Mouse (Mus musculus): ENCODE data around the gene Slc9a5.

Slc9a5 gene

DNA sequence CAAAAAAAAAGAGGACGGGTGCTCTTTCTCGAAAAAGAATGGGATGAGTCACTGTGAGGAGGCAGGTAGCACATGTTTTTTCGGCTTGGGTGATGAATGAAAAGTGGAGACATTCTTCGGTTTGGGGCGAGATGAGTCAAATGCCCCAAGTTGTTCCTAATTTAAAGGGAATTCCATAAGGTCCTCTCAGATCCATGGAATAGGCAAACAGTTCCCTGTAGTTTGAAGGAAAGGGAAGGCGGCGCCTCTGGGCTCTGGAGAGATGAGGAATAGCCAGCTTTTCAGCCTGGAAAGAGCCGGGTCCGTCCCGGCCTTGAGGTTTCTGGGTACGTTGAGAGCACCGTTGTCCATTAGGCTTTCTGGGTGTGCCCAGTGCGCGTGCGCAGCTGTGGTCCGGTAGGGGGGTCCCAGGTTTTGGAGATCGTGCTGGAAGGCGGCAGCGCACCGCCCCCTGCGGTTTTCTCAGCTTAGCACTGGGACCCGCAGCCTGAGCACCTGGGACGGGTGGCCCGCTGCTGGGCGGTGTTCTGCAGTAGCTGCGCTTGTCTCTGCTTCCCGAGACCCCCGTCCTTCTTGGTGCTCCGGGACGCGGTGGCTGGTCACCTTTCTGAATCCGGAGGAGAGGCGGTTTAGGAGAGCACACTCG is at the start of gene Slc9a5:
Slc9a5 (plus strand) TSS at position 394 of the 646 bp plus-strand sequence.
- no peaks in the 10 kb centered on the region for H3K27me3 ChIP-seq (ENCODE audit: control insufficient read depth, insufficient read depth, low read length, poor library complexity, severe bottlenecking)
- peak; percentile 55 for DNase-seq (ENCODE audit: low read depth, low spot score)
- H3K36me3 ChIP-seq (ENCODE audit: control insufficient read depth, insufficient read depth, low read length, poor library complexity, severe bottlenecking), result no peaks in the 10 kb centered on the region

- no peak for DNase-seq (ENCODE audit: low read depth, low spot score)
- Histone ChIP-seq H3K27me3 (ENCODE audit: control insufficient read depth, insufficient read depth, low read length, poor library complexity, severe bottlenecking) (no peaks in the 10 kb centered on the region), H3K36me3 (ENCODE audit: control insufficient read depth, insufficient read depth, low read length, poor library complexity, severe bottlenecking) (peaks cover 12% of the 10 kb centered on the region)
Measured at GRCm38 (mm10) chr8:105299962-105300361, 48.7 kb upstream of the Slc9a5 start.

- Histone ChIP-seq H3K27me3 (ENCODE audit: control insufficient read depth, insufficient read depth, low read length, poor library complexity, severe bottlenecking) (no peaks in the 10 kb centered on the region; the same call in 1 of the 2 replicates), H3K36me3 (ENCODE audit: control insufficient read depth, insufficient read depth, low read length, poor library complexity, severe bottlenecking) (peaks cover 12% of the 10 kb centered on the region)
- DNase-seq (ENCODE audit: low read depth, low spot score), result no peak
Measured at GRCm38 (mm10) chr8:105303396-105303795, 45.2 kb upstream of the Slc9a5 start.

DNA sequence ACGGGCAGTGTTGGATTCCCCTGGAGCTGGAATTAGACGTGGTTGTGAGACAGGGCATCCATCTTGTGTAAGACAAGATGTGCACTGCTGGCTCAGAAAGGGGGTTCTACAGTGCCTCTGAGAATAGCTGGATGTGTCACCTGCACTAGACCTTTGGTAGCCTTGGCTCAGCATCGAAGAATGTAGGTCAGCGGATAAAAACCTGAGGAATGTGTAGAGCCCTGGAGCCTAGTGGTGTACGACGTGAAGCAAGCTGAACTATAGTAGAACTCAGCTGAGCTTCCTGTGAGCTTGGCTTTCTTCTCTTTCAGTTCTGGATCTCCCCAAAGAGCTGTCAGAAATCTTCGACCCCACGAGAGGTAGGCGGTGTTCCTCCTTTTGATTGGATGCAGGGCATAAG is 44.8 kb upstream of the Slc9a5 start:
- no peaks in the 10 kb centered on the region; the same call in 1 of the 2 replicates for H3K27me3 ChIP-seq (ENCODE audit: control insufficient read depth, insufficient read depth, low read length, poor library complexity, severe bottlenecking)
- H3K36me3 ChIP-seq (ENCODE audit: control insufficient read depth, insufficient read depth, low read length, poor library complexity, severe bottlenecking), result peaks cover 13% of the 10 kb centered on the region
- DNase-seq (ENCODE audit: low read depth, low spot score), result no peak

DNA sequence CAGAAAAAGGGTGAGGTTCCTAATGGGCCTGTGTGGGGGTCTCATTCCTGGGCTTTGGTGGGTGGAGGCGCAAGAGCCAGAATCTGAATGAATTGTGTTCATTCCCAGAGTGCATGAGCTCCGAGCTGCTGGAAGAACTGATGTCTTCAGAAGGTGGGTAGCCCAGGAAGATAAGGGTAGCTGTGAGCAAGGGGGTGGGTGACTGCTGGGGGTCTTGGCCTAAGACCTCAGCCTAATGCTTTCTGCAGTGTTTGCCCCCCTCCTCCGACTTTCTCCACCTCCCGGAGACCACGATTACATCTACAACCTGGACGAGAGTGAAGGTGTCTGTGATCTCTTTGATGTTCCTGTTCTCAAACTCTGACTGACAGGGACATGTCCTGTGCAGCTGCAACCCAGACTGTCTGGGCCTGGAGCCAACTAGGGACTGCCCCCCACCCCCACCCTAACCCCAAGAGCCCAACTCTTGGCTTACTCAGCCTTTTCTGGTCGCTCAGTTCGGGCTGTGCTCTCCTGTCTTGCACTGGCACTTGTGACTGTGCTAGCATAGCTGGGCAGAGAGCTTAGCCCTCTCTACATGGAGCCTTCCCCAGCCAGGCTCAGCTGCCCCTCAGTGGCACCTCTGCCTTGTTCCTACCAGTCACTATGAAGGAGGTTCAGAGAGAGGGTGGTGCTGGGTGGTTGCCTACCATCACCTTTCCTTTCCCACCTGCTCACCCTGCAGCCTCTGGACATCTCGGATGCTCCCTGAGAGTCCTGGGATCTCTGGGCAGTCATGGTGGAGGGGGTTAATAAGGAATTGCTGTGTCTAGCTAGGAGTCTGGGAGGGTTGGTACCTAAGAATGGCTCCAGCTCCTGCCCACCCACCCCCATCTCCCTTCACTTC is 44.1 kb upstream of the Slc9a5 start:
- no peak for DNase-seq (ENCODE audit: low read depth, low spot score)
- Histone ChIP-seq H3K27me3 (ENCODE audit: control insufficient read depth, insufficient read depth, low read length, poor library complexity, severe bottlenecking) (no peaks in the 10 kb centered on the region; the same call in 1 of the 2 replicates), H3K36me3 (ENCODE audit: control insufficient read depth, insufficient read depth, low read length, poor library complexity, severe bottlenecking) (peaks cover 15% of the 10 kb centered on the region)

- H3K27me3 ChIP-seq (ENCODE audit: control insufficient read depth, insufficient read depth, low read length, poor library complexity, severe bottlenecking), result no peaks in the 10 kb centered on the region; the same call in 1 of the 2 replicates
- peaks cover 15% of the 10 kb centered on the region for H3K36me3 ChIP-seq (ENCODE audit: control insufficient read depth, insufficient read depth, low read length, poor library complexity, severe bottlenecking)
- DNase-seq (ENCODE audit: low read depth, low spot score), result peak; percentile 28
Measured at GRCm38 (mm10) chr8:105305211-105306145, 43.2 kb upstream of the Slc9a5 start, which contains the start of gene Elmo3. Elmo3 (plus strand) TSS chr8:105305601.

DNA sequence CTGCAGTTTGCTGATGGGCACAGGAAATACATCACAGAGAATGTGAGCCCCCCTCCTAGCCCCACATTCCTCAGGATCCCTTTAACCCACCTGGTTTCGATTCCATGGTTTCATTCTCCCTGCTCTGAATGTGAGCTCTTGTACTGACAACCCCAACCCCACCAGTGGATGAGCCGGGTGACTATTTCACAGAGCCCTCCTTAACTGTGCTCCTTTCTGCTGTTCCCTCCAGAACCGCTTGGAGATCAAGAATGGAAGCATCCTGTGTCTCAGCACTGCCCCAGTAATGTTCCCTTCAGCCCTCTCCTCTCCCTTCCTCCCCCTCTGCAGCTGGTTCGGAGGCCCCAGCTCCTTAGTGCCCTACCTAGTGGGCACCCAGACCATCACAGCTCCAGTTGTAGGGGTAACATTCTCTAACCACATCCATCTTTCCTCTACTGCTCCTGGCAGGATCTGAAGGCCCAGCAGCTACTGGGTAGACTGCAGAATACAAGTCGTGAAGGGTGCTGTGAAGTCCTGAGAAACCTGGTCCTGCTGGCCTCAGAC is 42.4 kb upstream of the Slc9a5 start:
- DNase-seq (ENCODE audit: low read depth, low spot score), result no peak
- Histone ChIP-seq H3K36me3 (ENCODE audit: control insufficient read depth, insufficient read depth, low read length, poor library complexity, severe bottlenecking) (peaks cover 13% of the 10 kb centered on the region), H3K27me3 (ENCODE audit: control insufficient read depth, insufficient read depth, low read length, poor library complexity, severe bottlenecking) (no peaks in the 10 kb centered on the region; the same call in 1 of the 2 replicates)

DNA sequence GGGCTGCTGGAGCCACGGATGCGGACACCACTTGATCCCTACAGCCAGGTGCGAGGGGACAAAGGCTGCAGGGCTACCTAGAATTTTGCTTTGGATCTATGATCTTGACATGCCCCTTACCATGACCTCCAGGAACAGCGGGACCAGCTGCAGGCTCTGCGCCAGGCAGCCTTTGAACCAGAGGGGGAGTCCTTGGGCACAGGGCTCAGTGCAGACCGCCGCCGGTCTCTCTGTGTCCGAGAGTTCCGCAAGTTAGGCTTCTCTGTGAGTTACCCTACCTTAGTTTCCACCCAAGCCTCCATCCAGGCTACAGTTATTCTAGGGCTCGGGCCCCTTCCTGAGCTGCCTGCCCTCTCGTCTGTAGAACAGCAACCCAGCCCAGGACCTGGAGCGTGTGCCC is 41.0 kb upstream of the Slc9a5 start:
- no peaks in the 10 kb centered on the region; the same call in 1 of the 2 replicates for H3K27me3 ChIP-seq (ENCODE audit: control insufficient read depth, insufficient read depth, low read length, poor library complexity, severe bottlenecking)
- DNase-seq (ENCODE audit: low read depth, low spot score), result no peak
- H3K36me3 ChIP-seq (ENCODE audit: control insufficient read depth, insufficient read depth, low read length, poor library complexity, severe bottlenecking), result peaks cover 6% of the 10 kb centered on the region

- no peak for DNase-seq (ENCODE audit: low read depth, low spot score)
- Histone ChIP-seq H3K36me3 (ENCODE audit: control insufficient read depth, insufficient read depth, low read length, poor library complexity, severe bottlenecking) (peaks cover 4% of the 10 kb centered on the region), H3K27me3 (ENCODE audit: control insufficient read depth, insufficient read depth, low read length, poor library complexity, severe bottlenecking) (no peaks in the 10 kb centered on the region; the same call in 1 of the 2 replicates)
Measured at GRCm38 (mm10) chr8:105308428-105308827, 40.2 kb upstream of the Slc9a5 start.

- DNase-seq (ENCODE audit: low read depth, low spot score), result no peak
- Histone ChIP-seq H3K27me3 (ENCODE audit: control insufficient read depth, insufficient read depth, low read length, poor library complexity, severe bottlenecking) (no peaks in the 10 kb centered on the region; the same call in 1 of the 2 replicates), H3K36me3 (ENCODE audit: control insufficient read depth, insufficient read depth, low read length, poor library complexity, severe bottlenecking) (peaks cover 3% of the 10 kb centered on the region)
Measured at GRCm38 (mm10) chr8:105309142-105309847, 39.3 kb upstream of the Slc9a5 start.

- Histone ChIP-seq H3K27me3 (ENCODE audit: control insufficient read depth, insufficient read depth, low read length, poor library complexity, severe bottlenecking) (no peaks in the 10 kb centered on the region; the same call in 1 of the 2 replicates), H3K36me3 (ENCODE audit: control insufficient read depth, insufficient read depth, low read length, poor library complexity, severe bottlenecking) (peaks cover 3% of the 10 kb centered on the region)
- no peak for DNase-seq (ENCODE audit: low read depth, low spot score)
Measured at GRCm38 (mm10) chr8:105310118-105310517, 38.5 kb upstream of the Slc9a5 start.

- no peaks in the 10 kb centered on the region; the same call in 1 of the 2 replicates for H3K27me3 ChIP-seq (ENCODE audit: control insufficient read depth, insufficient read depth, low read length, poor library complexity, severe bottlenecking)
- no peak for DNase-seq (ENCODE audit: low read depth, low spot score)
- H3K36me3 ChIP-seq (ENCODE audit: control insufficient read depth, insufficient read depth, low read length, poor library complexity, severe bottlenecking), result peaks cover 3% of the 10 kb centered on the region
Measured at GRCm38 (mm10) chr8:105311718-105312117, 36.9 kb upstream of the Slc9a5 start.

GRCm38 (mm10) chr8:105312891-105313481 is 35.7 kb upstream of the Slc9a5 start:
- Histone ChIP-seq H3K36me3 (ENCODE audit: control insufficient read depth, insufficient read depth, low read length, poor library complexity, severe bottlenecking) (peaks cover 3% of the 10 kb centered on the region), H3K27me3 (ENCODE audit: control insufficient read depth, insufficient read depth, low read length, poor library complexity, severe bottlenecking) (no peaks in the 10 kb centered on the region; the same call in 1 of the 2 replicates)
- DNase-seq (ENCODE audit: low read depth, low spot score), result no peak
